ENCODE assay signal across 28 mouse cellular contexts in the genomic region with DNA sequence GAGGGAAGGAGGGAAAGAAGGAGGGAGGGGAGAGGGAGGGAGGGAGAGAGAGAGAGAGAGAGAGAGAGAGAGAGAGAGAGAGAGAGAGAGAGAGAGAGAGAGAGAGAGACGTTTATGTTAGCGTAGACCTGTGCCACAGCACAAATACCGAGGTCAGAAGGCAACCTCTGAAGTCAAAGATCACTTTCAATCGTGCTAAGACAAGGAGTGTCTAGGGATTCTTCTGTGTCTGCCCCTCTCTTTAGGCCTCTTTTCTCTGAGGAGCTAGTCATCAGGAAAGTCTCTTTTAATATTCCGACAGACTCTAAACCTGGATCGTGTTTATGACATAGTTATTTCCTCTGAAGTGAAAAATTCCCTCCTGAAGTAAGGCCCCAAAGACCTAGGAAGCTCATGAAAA.
"Had no signal": no experiment of that assay in that cellular context is flagged by ENCODE, and none has a peak within 500 bp of the region (broad histone marks: within the 10 kb centered on the region; RNA-seq: fewer than 3 reads in every experiment).

No protein-coding gene starts in this region.

- H3K9ac ChIP-seq: embryonic facial prominence, embryonic 12.5 days; embryonic facial prominence, embryonic 13.5 days; embryonic facial prominence, embryonic 15.5 days; forebrain, embryonic 12.5 days; forebrain, embryonic 13.5 days; forebrain, embryonic 15.5 days; forebrain, postnatal 0 days had no signal

- ATAC-seq: forebrain, embryonic 13.5 days; forebrain, embryonic 14.5 days; forebrain, embryonic 15.5 days; forebrain, embryonic 16.5 days; forebrain, postnatal 0 days had no signal

- H3K4me3 ChIP-seq: embryonic facial prominence, embryonic 10.5 days; embryonic facial prominence, embryonic 12.5 days; embryonic facial prominence, embryonic 13.5 days; embryonic facial prominence, embryonic 15.5 days; erythroblast, embryonic 14.5 days; forebrain, embryonic 10.5 days; forebrain, embryonic 12.5 days; forebrain, embryonic 13.5 days; forebrain, embryonic 15.5 days; gastrocnemius, adult 2 months; heart, adult 2 months had no signal

- H3K36me3 ChIP-seq: embryonic facial prominence, embryonic 10.5 days; embryonic facial prominence, embryonic 12.5 days; embryonic facial prominence, embryonic 13.5 days; embryonic facial prominence, embryonic 15.5 days; forebrain, embryonic 10.5 days; forebrain, embryonic 12.5 days; forebrain, embryonic 15.5 days had no signal

- H3K27me3 ChIP-seq: embryonic facial prominence, embryonic 12.5 days; embryonic facial prominence, embryonic 13.5 days; embryonic facial prominence, embryonic 15.5 days; forebrain, embryonic 12.5 days; forebrain, embryonic 13.5 days; forebrain, embryonic 15.5 days had no signal

- H3K27ac ChIP-seq: embryonic facial prominence, embryonic 10.5 days; embryonic facial prominence, embryonic 12.5 days; embryonic facial prominence, embryonic 13.5 days; embryonic facial prominence, embryonic 15.5 days; forebrain, embryonic 10.5 days; forebrain, embryonic 12.5 days; forebrain, embryonic 13.5 days; forebrain, embryonic 15.5 days; gastrocnemius, adult 2 months; heart, adult 2 months had no signal

- H3K4me2 ChIP-seq: embryonic facial prominence, embryonic 12.5 days; embryonic facial prominence, embryonic 13.5 days; embryonic facial prominence, embryonic 15.5 days; forebrain, embryonic 12.5 days; forebrain, embryonic 13.5 days; forebrain, embryonic 15.5 days had no signal

- H3K9me3 ChIP-seq: embryonic facial prominence, embryonic 10.5 days; embryonic facial prominence, embryonic 12.5 days; embryonic facial prominence, embryonic 13.5 days; embryonic facial prominence, embryonic 15.5 days; forebrain, embryonic 10.5 days; forebrain, embryonic 12.5 days; forebrain, embryonic 13.5 days; forebrain, embryonic 15.5 days had no signal

- DNase-seq: cerebellum, adult 18-20 months; cerebellum, adult 2 months; cerebellum, adult 8-10 months; cerebellum, adult 9-10 months; cerebellum, adult 9-11 months; cerebellum, postnatal 10 days; cerebellum, postnatal 14 days; cerebellum, postnatal 25 days; cerebellum, postnatal 36 days; forebrain, postnatal 0 days; gastrocnemius, adult 2 months; gastrocnemius, postnatal 10 days; gastrocnemius, postnatal 14 days; gastrocnemius, postnatal 25 days; heart, adult 11 months; heart, adult 18-20 months; heart, adult 2 months had no signal

- H3K4me1 ChIP-seq: embryonic facial prominence, embryonic 10.5 days; embryonic facial prominence, embryonic 12.5 days; embryonic facial prominence, embryonic 13.5 days; embryonic facial prominence, embryonic 15.5 days; forebrain, embryonic 10.5 days; forebrain, embryonic 12.5 days; forebrain, embryonic 13.5 days; forebrain, embryonic 15.5 days had no signal
